Mouse (Mus musculus) limb, embryonic 14.5 days (tissue): ENCODE data around the gene Sorbs2. TPM values are rescaled to one million over a fixed set of nuclear protein-coding genes. Genes with fewer than 3 reads are reported as not detected.

Experiments used
- ATAC-seq: fragments of 200-750 bp; cut with Nextera tagmentation; 2 replicates; pipeline ENCODE4 v1.8.0; 2017; ENCODE audit warnings: low read depth, moderate number of reproducible peaks, moderate TSS enrichment; ENCODE audit not compliant: low FRiP score
- DNase-seq: peaks from one replicate; pipeline ENCODE4 v3.0.0-alpha.2; 2015; ENCODE audit warnings: low spot score
- H3K27ac ChIP-seq: fragments of 300-500 bp; sonication (generic); replicated peaks from 2 replicates; pipeline ENCODE4 v1.5.1; 2014; ENCODE audit warnings: low read depth, mild to moderate bottlenecking, low read length, moderate library complexity, mixed read lengths
- H3K27me3 ChIP-seq: fragments of 300-500 bp; sonication (generic); 2 replicates; pipeline ENCODE4 v1.6.1; 2014; ENCODE audit warnings: low read length, mixed read lengths; ENCODE audit not compliant: control insufficient read depth, insufficient read depth
- H3K36me3 ChIP-seq: fragments of 300-500 bp; sonication (generic); 2 replicates; pipeline ENCODE4 v1.6.1; 2014; ENCODE audit warnings: mild to moderate bottlenecking, low read length, moderate library complexity, mixed read lengths; ENCODE audit not compliant: control insufficient read depth, insufficient read depth
- H3K4me1 ChIP-seq: fragments of 300-500 bp; sonication (generic); 2 replicates; pipeline ENCODE4 v1.6.1; 2014; ENCODE audit warnings: antibody characterized with exemption, low read length, mixed read lengths; ENCODE audit not compliant: control insufficient read depth, insufficient read depth
- H3K4me2 ChIP-seq: fragments of 300-500 bp; sonication (generic); replicated peaks from 2 replicates; pipeline ENCODE4 v1.6.1; 2014; ENCODE audit warnings: low read depth, mild to moderate bottlenecking, low read length, moderate library complexity; ENCODE audit not compliant: severe bottlenecking
- H3K4me3 ChIP-seq: fragments of 300-500 bp; sonication (generic); replicated peaks from 2 replicates; pipeline ENCODE4 v1.5.1; 2014; ENCODE audit warnings: low read length
- H3K9ac ChIP-seq: fragments of 300-500 bp; sonication (generic); 2 replicates; pipeline ENCODE4 v1.6.1; 2014; ENCODE audit warnings: mild to moderate bottlenecking, low read depth, low read length, moderate library complexity; ENCODE audit not compliant: severe bottlenecking
- H3K9me3 ChIP-seq: fragments of 300-500 bp; sonication (generic); 2 replicates; pipeline ENCODE4 v1.6.1; 2016; ENCODE audit warnings: low read length; ENCODE audit not compliant: control insufficient read depth
- POLR2A ChIP-seq: fragments of 200-500 bp; IDR thresholded peaks from 2 replicates; pipeline ENCODE4 v1.8.0; 2012; ENCODE audit warnings: inconsistent platforms, mild to moderate bottlenecking, moderate library complexity, borderline replicate concordance; ENCODE audit not compliant: insufficient read depth, insufficient read length; ENCODE audit errors: extremely low read depth
- WGBS: fragments of 180-500 bp; shearing (Covaris S2); extraction: QIAGEN DNeasy Blood & Tissue Kit; methylation state at CpG from one replicate; pipeline ENCODE4 v1.1.7; 2014; 5-methylcytosine and 5-hydroxymethylcytosine counted together
- polyA plus RNA-seq, 2 experiments: library from polyadenylated mRNA; depleted of rRNA in 1 of 2; stranded (reverse) in 1 of 2; unstranded in 1 of 2; fragments of >200 nt; fragmentation: Nextera tagmentation in 1 of 2; extraction: Ambion mirVana in 1 of 2; gene quantifications; 2 replicates each; pipeline versions ENCODE4 v1.2.1 to v1.2.3; 2012 to 2014

Sorbs2 gene
- polyA plus RNA-seq, 2 experiments, result 52.7 to 54.1 TPM

DNA sequence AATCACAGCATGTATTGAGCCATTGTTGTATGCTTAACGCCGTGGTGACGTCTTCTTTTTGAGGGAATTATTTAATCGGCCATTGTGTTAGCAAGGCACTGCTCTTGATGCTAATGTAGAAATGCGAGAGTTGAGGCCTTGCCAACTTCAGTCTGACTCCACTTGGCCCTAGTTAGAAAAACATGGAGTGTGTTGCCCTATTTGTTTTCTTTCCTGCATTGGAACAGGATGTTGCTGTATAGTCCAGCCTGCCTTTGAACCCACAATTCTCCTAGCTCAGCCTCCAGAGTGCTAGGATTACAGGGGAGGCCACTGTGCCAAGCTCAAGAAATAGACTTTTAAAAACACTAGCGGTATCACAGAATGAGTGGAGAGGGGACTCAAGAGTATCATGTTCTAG, 100.8 kb downstream of the Sorbs2 start:
- DNase-seq, result no peak
- no peaks in the 10 kb centered on the region for H3K36me3 ChIP-seq
- no peaks in the 10 kb centered on the region for H3K27me3 ChIP-seq
- WGBS, result 89% methylated on average over 6 of the region's 6 CpGs
- H3K4me2 ChIP-seq, result no peak overlapping the region
- no peaks in the 10 kb centered on the region for H3K4me1 ChIP-seq
- ATAC-seq, result no peak
- TF ChIP-seq POLR2A, result no peak
- no peak overlapping the region for H3K9ac ChIP-seq
- H3K4me3 ChIP-seq, result no peak overlapping the region
- no peaks in the 10 kb centered on the region for H3K9me3 ChIP-seq
- H3K27ac ChIP-seq, result no peak overlapping the region

DNA sequence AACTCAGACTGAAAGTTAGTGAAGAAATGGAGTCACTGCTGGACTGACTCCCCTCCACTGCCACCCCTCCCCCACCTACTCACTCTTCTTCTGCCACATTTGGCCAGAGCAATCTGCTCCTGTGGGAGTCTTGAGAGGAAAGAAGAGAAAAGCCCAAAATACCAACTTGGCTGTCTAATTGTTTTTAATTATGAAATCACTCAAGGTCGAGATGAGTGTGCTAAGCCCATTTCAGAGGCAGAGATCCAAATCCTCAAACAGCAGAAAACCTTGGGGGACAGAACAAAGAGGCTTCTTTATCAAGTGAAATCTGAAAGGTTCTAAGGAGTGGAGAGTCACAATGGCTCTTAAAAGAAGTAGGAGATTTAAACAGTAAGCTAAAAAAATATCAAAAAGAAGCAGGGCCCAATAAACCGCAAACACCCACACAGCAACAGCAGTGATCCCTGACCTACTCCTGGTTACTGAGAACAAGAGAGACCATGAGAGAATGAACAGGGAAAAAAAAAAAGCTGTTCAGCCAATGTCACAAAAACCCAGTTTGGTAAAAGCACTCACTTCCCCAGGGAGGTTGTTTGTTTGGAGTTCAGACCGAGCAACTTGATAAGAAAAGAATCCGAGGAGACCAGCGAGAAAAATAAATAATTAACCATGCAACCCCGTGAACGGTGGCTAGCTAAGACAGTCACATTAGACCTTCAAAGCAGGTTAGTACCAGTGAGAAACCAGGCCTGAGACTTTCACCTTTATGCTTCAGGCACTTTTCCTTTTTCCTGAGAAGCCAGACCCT, 103.0 kb downstream of the Sorbs2 start:
- DNase-seq, result no peak
- Histone ChIP-seq H3K9ac (no peak overlapping the region), H3K27me3 (no peaks in the 10 kb centered on the region), H3K4me2 (no peak overlapping the region), H3K4me1 (peaks cover 3% of the 10 kb centered on the region; the same call in 1 of the 2 replicates), H3K27ac (no peak overlapping the region), H3K4me3 (no peak overlapping the region), H3K36me3 (no peaks in the 10 kb centered on the region), H3K9me3 (no peaks in the 10 kb centered on the region)
- ATAC-seq, result no peak
- 52% methylated on average over 7 of the region's 7 CpGs for WGBS
- no peak for TF ChIP-seq POLR2A

DNA sequence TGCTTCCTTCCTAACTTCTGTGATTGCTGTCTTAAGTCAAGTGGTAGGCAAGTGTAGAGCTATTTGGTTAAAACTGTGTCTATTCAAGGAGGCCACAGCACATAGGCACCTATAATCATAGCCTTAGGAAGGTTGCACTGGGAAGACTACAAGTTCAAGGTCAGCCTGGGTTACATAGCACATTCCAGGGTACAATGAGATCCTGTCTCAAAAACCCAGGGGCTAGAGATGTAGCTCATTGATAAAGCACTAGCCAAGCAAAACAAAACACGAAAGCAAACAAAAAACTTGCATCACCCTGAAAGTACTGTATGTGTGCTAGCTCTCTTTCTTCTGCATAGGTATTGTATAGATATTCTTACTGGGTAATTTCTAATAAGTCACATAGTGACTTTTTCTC, 103.7 kb downstream of the Sorbs2 start:
- Histone ChIP-seq H3K4me2 (no peak overlapping the region), H3K9me3 (no peaks in the 10 kb centered on the region), H3K27me3 (no peaks in the 10 kb centered on the region), H3K27ac (no peak overlapping the region), H3K36me3 (no peaks in the 10 kb centered on the region), H3K4me1 (peaks cover 3% of the 10 kb centered on the region; the same call in 1 of the 2 replicates), H3K4me3 (no peak overlapping the region), H3K9ac (no peak overlapping the region)
- 79% methylated on average over 1 of the region's 1 CpGs for WGBS
- TF ChIP-seq POLR2A, result no peak
- DNase-seq, result no peak
- no peak for ATAC-seq

DNA sequence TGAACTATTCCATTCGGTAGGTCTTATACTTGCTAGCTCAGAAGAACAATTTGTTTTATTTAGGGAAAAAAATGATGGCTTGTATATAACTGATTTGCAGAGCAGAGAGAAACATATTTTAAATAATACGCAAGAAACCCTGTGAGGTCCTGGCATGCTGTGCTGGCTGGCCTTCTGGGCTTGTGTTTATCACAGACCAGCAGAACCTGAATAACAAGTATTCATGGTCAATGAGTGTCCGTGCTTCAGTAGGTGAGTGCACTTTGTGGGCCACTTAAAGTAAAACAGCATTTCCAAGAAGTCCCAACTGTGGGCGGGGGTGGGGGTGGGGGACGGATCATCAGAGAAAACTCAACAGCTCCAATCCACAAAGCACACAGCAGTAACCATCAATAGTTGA, 107.0 kb downstream of the Sorbs2 start:
- no peak overlapping the region for H3K9ac ChIP-seq
- H3K27me3 ChIP-seq, result no peaks in the 10 kb centered on the region
- ATAC-seq (no peak), DNase-seq (no peak)
- H3K36me3 ChIP-seq, result no peaks in the 10 kb centered on the region
- no peak for TF ChIP-seq POLR2A
- H3K4me1 ChIP-seq, result peaks cover 3% of the 10 kb centered on the region; the same call in 1 of the 2 replicates
- no peak overlapping the region for H3K4me2 ChIP-seq
- H3K27ac ChIP-seq, result no peak overlapping the region
- no peak overlapping the region for H3K4me3 ChIP-seq
- no peaks in the 10 kb centered on the region for H3K9me3 ChIP-seq
- WGBS, result 49% methylated on average over 5 of the region's 5 CpGs

DNA sequence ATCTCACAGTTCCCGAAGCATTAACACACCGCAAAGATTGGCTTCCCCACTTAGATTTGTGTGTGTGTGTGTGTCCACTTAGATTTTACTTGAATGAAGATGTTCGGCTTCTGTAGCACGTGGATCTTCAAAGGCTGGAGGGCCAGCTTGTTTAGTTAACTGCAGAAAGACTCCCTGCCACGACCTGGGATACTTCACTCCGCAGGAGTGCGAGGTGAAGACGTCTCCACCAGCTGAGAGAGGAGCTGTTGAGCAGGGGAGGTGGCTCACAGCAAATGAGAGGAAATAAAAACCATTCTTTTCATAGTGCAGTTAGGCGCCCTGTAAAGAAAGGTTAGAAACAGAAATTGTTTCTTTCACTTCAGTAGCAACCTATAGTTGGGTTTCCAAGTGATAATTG, 107.5 kb downstream of the Sorbs2 start:
- H3K36me3 ChIP-seq, result no peaks in the 10 kb centered on the region
- no peak overlapping the region for H3K4me2 ChIP-seq
- peaks cover 3% of the 10 kb centered on the region; the same call in 1 of the 2 replicates for H3K4me1 ChIP-seq
- H3K9me3 ChIP-seq, result no peaks in the 10 kb centered on the region
- no peaks in the 10 kb centered on the region for H3K27me3 ChIP-seq
- no peak for ATAC-seq
- H3K4me3 ChIP-seq, result no peak overlapping the region
- H3K27ac ChIP-seq, result no peak overlapping the region
- 16% methylated on average over 9 of the region's 9 CpGs for WGBS
- no peak overlapping the region for H3K9ac ChIP-seq
- TF ChIP-seq POLR2A, result no peak
- no peak for DNase-seq

DNA sequence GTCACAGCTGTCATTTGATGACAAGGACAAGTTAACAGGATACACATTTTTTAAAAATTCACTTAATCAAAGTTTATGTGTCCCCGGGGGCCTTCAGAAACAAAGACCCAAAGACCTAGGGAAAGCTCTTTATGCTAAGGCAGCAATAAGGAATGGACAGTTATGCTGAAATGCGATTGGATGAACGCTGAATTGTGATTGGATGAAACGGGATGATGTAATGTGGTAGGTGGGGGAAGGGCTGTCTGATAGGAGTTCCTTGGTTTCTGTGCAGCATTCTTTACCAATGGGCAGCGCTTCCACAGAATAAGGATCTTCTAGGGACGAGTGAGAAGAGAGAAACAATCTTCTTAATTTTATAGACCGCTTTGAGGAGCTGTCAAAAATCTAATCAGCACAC, 108.0 kb downstream of the Sorbs2 start:
- 50% methylated on average over 7 of the region's 7 CpGs for WGBS
- DNase-seq, result peak; percentile 39
- H3K9me3 ChIP-seq, result no peaks in the 10 kb centered on the region

More for the DNA sequence above, 108.0 kb downstream of the Sorbs2 start:
- Histone ChIP-seq H3K36me3 (no peaks in the 10 kb centered on the region), H3K9ac (no peak overlapping the region), H3K27me3 (no peaks in the 10 kb centered on the region), H3K27ac (no peak overlapping the region), H3K4me2 (no peak overlapping the region), H3K4me3 (no peak overlapping the region), H3K4me1 (peaks cover 3% of the 10 kb centered on the region; the same call in 1 of the 2 replicates)
- no peak for TF ChIP-seq POLR2A
- ATAC-seq, result no peak
